Mouse (Mus musculus): ENCODE data around the gene Zfhx3. TPM values are rescaled to one million over a fixed set of nuclear protein-coding genes. Genes with fewer than 3 reads are reported as not detected.

Zfhx3 gene
- polyA plus RNA-seq, 1 experiment from 2014 or later: 8.2 TPM

GRCm38 (mm10) chr8:108236715-108237114 lies 294.3 kb downstream of the Zfhx3 start:
- TF ChIP-seq CTCF (IDR thresholded peaks at IDR 0.05) (no peak), EP300 (IDR thresholded peaks at IDR 0.05) (no peak)
- Histone ChIP-seq H3K36me3 (ENCODE audit: insufficient read depth, low read length) (no peaks in the 10 kb centered on the region), H3K4me2 (replicated peaks; ENCODE audit: low read depth, low read length) (no peak overlapping the region)

GRCm38 (mm10) chr8:108239531-108239930 lies 297.1 kb downstream of the Zfhx3 start:
- Histone ChIP-seq H3K27me3 (replicated peaks; ENCODE audit: insufficient read depth, low read length) (no peaks in the 10 kb centered on the region), H3K4me1 (ENCODE audit: insufficient read depth, low read depth, low read length) (no peaks in the 10 kb centered on the region), H3K9ac (replicated peaks; ENCODE audit: low read depth) (no peak overlapping the region), H3K4me2 (replicated peaks; ENCODE audit: low read depth, low read length) (no peak overlapping the region), H3K4me3 (ENCODE audit: low read depth, low read length) (no peak overlapping the region), H3K27ac (ENCODE audit: low read length) (no peak overlapping the region), H3K9me3 (ENCODE audit: low read length) (no peaks in the 10 kb centered on the region), H3K36me3 (ENCODE audit: insufficient read depth, low read length) (no peaks in the 10 kb centered on the region)
- DNase-seq (ENCODE audit: low spot score) (no peak), ATAC-seq (no peak)
- TF ChIP-seq CTCF (IDR thresholded peaks at IDR 0.05) (no peak), EP300 (IDR thresholded peaks at IDR 0.05) (no peak)
- WGBS: 77% methylated on average over 5 of the region's 5 CpGs

More at GRCm38 (mm10) chr8:108236715-108237114, 294.3 kb downstream of the Zfhx3 start:
- no peak overlapping the region for H3K4me3 ChIP-seq (ENCODE audit: low read depth, low read length)
- ATAC-seq (no peak), DNase-seq (ENCODE audit: low spot score) (peak; percentile 19)
- WGBS: 35% methylated on average over 8 of the region's 8 CpGs
- no peaks in the 10 kb centered on the region for H3K4me1 ChIP-seq (ENCODE audit: insufficient read depth, low read depth, low read length)
- no peaks in the 10 kb centered on the region for H3K27me3 ChIP-seq (replicated peaks; ENCODE audit: insufficient read depth, low read length)
- H3K9ac ChIP-seq (replicated peaks; ENCODE audit: low read depth): no peak overlapping the region
- no peak overlapping the region for H3K27ac ChIP-seq (ENCODE audit: low read length)
- H3K9me3 ChIP-seq (ENCODE audit: low read length): no peaks in the 10 kb centered on the region

- H3K4me2 ChIP-seq (replicated peaks; ENCODE audit: low read depth, low read length): peak overlapping the region; percentile 44
- H3K4me1 ChIP-seq (ENCODE audit: insufficient read depth, low read depth, low read length): no peaks in the 10 kb centered on the region
- 0 out of 2 replicates have a peak overlapping the region, but pooled peaks have one; percentile 0 for H3K9ac ChIP-seq (replicated peaks; ENCODE audit: low read depth)
- no peaks in the 10 kb centered on the region for H3K36me3 ChIP-seq (ENCODE audit: insufficient read depth, low read length)
- WGBS: 14% methylated on average over 19 of the region's 19 CpGs
- no peak for ATAC-seq
- H3K9me3 ChIP-seq (ENCODE audit: low read length): no peaks in the 10 kb centered on the region
- H3K27me3 ChIP-seq (replicated peaks; ENCODE audit: insufficient read depth, low read length): no peaks in the 10 kb centered on the region
- no peak overlapping the region for H3K27ac ChIP-seq (ENCODE audit: low read length)
- DNase-seq (ENCODE audit: low spot score): no peak
- no peak for TF ChIP-seq CTCF (IDR thresholded peaks at IDR 0.05)
- TF ChIP-seq EP300 (IDR thresholded peaks at IDR 0.05): no peak
- H3K4me3 ChIP-seq (ENCODE audit: low read depth, low read length): no peak overlapping the region
Observed at GRCm38 (mm10) chr8:108241041-108241690, 298.7 kb downstream of the Zfhx3 start.

GRCm38 (mm10) chr8:108243270-108243669 lies 300.8 kb downstream of the Zfhx3 start:
- Histone ChIP-seq H3K4me1 (ENCODE audit: insufficient read depth, low read depth, low read length) (no peaks in the 10 kb centered on the region), H3K9ac (replicated peaks; ENCODE audit: low read depth) (no peak overlapping the region), H3K27me3 (replicated peaks; ENCODE audit: insufficient read depth, low read length) (no peaks in the 10 kb centered on the region), H3K36me3 (ENCODE audit: insufficient read depth, low read length) (no peaks in the 10 kb centered on the region), H3K27ac (ENCODE audit: low read length) (no peak overlapping the region), H3K4me2 (replicated peaks; ENCODE audit: low read depth, low read length) (no peak overlapping the region), H3K4me3 (ENCODE audit: low read depth, low read length) (no peak overlapping the region), H3K9me3 (ENCODE audit: low read length) (no peaks in the 10 kb centered on the region)
- no peak for DNase-seq (ENCODE audit: low spot score)
- TF ChIP-seq EP300 (IDR thresholded peaks at IDR 0.05) (no peak), CTCF (IDR thresholded peaks at IDR 0.05) (no peak)
- 47% methylated on average over 9 of the region's 9 CpGs for WGBS
- ATAC-seq: no peak

- no peak overlapping the region for H3K27ac ChIP-seq (ENCODE audit: low read length)
- H3K9me3 ChIP-seq (ENCODE audit: low read length): no peaks in the 10 kb centered on the region
- no peaks in the 10 kb centered on the region for H3K27me3 ChIP-seq (replicated peaks; ENCODE audit: insufficient read depth, low read length)
- DNase-seq (ENCODE audit: low spot score): no peak
- H3K9ac ChIP-seq (replicated peaks; ENCODE audit: low read depth): no peak overlapping the region
- H3K4me3 ChIP-seq (ENCODE audit: low read depth, low read length): peak overlapping the region; percentile 17; the same call in 1 of the 2 replicates
- no peaks in the 10 kb centered on the region for H3K36me3 ChIP-seq (ENCODE audit: insufficient read depth, low read length)
- WGBS: 46% methylated on average over 17 of the region's 17 CpGs
- peak overlapping the region; percentile 41 for H3K4me2 ChIP-seq (replicated peaks; ENCODE audit: low read depth, low read length)
- no peaks in the 10 kb centered on the region for H3K4me1 ChIP-seq (ENCODE audit: insufficient read depth, low read depth, low read length)
- TF ChIP-seq EP300 (IDR thresholded peaks at IDR 0.05): no peak
- TF ChIP-seq CTCF (IDR thresholded peaks at IDR 0.05): no peak
- no peak for ATAC-seq
Observed at GRCm38 (mm10) chr8:108244636-108245494, 302.4 kb downstream of the Zfhx3 start.

GRCm38 (mm10) chr8:108245575-108245974 lies 303.1 kb downstream of the Zfhx3 start:
- WGBS: 51% methylated on average over 8 of the region's 8 CpGs
- ATAC-seq (no peak), DNase-seq (ENCODE audit: low spot score) (no peak)
- Histone ChIP-seq H3K4me2 (replicated peaks; ENCODE audit: low read depth, low read length) (peak overlapping the region; percentile 41), H3K4me1 (ENCODE audit: insufficient read depth, low read depth, low read length) (no peaks in the 10 kb centered on the region), H3K9me3 (ENCODE audit: low read length) (no peaks in the 10 kb centered on the region), H3K27ac (ENCODE audit: low read length) (no peak overlapping the region), H3K4me3 (ENCODE audit: low read depth, low read length) (no peak overlapping the region), H3K9ac (replicated peaks; ENCODE audit: low read depth) (no peak overlapping the region), H3K27me3 (replicated peaks; ENCODE audit: insufficient read depth, low read length) (no peaks in the 10 kb centered on the region), H3K36me3 (ENCODE audit: insufficient read depth, low read length) (no peaks in the 10 kb centered on the region)
- TF ChIP-seq EP300 (IDR thresholded peaks at IDR 0.05) (no peak), CTCF (IDR thresholded peaks at IDR 0.05) (no peak)
